Mouse (Mus musculus) heart, adult 11 months (tissue): ENCODE results near the gene Lrba.
A peak's percentile ranks its signal among the peaks of the same experiment; 100 is the strongest.

Experiments used
- DNase-seq: peaks from one replicate; pipeline ENCODE4 v3.0.0; 2022

Gene Lrba

DNA sequence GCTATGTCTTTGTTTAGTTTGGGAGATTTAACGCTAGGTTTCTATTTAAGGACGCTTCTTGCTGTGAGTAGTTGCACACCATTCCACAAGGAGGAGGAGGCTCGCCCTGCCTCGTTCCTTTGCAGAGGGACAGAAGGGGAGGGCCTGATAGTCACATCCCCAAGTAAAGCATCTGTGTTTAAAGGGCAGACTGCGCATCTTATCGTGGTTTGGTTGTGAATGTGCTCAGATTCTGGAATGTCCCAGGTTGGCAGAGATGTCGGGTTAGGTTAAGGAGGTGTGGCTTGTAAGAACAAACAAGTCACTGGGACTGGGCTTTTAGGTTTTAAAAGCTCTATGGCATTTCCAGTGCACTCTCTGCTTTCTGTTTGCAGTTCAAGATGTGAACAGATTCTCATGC lies 464.8 kb downstream of the Lrba start:
- no peak for DNase-seq

- no peak for DNase-seq
Measured at GRCm38 (mm10) chr3:86692779-86693178, 468.3 kb downstream of the Lrba start.

GRCm38 (mm10) chr3:86693553-86693952 lies 469.1 kb downstream of the Lrba start:
- no peak for DNase-seq

GRCm38 (mm10) chr3:86698947-86699346 lies 474.5 kb downstream of the Lrba start:
- DNase-seq: no peak

DNA sequence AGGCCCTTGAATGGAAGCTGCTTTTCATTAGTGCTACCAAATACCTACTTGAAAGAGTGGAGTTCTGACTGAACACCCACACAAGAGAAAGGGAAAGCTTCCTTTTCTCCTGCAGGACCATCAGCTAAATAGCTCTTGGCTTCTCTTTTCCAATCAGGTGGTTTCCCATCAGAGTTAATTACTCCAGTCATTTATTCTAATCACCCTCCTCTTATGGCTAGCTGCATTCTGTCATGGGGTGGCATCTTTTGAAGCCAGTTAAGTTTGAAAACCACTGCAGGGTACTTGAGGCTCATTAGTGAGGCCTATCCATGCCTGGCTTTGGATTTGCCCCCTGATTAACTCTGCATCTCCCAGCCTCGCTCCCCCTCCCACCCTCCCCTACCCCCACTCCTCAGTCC lies 476.7 kb downstream of the Lrba start:
- no peak for DNase-seq

GRCm38 (mm10) chr3:86709472-86709871 lies 485.0 kb downstream of the Lrba start:
- DNase-seq: no peak

- DNase-seq: no peak
Measured at GRCm38 (mm10) chr3:86711530-86711929, 487.1 kb downstream of the Lrba start.

DNA sequence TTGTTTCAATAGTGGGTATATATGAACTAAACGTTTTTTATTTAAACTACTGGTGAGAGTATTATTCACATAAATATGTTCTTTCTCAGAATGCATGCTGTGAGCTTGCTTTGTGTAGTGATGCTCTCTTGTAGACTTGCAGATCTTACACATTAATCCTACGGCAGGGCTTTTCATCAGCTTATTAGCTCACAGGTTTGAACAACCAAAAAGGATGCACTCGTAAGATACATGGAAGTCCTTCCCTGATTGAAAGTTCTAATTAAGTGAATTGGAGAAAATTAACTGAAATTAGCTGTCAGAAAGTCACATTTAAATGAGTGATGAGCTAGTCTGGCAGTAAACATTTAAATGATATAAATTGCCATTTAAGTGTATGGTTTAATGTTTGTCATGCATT lies 488.3 kb downstream of the Lrba start:
- DNase-seq: no peak

DNA sequence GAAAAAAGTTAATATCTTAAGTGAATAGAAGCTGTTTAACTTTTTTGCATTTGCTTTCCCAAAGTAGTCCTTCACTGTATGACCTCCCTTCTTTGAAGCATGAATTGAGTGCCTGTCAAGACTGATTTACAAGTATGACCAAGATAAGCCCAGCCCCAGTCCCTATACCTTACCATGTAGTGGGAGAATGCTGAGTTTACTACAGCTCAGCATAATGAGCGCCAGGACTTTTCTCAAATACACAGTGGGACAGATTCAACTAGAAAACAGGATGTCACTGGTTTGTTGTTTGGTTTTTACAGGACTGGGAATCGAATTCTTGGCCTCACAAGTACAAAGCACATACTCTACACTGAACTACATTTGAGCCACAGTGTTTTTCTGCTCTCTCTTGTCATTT lies 490.0 kb downstream of the Lrba start:
- DNase-seq: no peak

DNA sequence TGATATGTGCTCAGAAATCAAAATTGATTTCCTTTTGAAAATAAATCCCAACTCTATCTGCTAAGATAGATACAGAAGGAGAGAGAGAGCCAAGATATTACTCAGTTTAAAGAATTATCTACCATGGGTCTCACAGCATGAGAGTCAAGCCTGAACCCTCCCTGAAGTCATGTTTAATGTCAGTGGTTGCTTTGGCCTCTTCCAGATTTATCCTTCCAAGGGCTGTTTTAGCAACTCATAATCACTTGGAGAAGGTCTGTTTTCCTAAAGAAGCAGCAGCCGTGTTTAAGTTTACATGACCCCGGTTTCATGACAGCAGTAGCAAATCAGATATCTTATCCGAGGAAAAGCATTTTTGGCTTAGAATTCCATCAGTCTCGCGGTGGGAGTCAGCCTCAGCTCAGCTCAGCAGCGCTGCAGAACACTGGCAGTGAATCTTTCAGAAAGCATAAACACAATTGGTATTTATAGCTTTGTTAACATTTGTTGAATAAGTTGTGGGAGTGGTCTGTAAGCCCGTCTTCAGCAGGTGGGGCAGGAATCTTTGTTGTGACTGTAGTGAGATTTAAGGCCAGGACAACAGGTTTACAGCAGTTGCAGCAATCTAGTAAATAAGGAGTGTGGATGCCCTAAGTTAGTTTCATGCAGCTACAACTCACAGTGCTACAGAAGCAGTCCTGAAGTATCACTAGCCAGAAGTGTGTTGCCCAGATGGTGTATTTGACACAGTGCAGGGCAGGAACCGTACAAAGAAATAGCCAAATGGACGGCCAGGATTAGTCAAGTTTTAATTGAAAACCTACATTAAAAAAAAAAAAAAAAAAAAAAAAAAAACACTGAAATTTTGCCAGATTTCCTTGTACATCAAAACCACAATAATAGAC lies 499.2 kb downstream of the Lrba start:
- no peak for DNase-seq

GRCm38 (mm10) chr3:86725113-86725512 lies 500.6 kb downstream of the Lrba start:
- no peak for DNase-seq

DNA sequence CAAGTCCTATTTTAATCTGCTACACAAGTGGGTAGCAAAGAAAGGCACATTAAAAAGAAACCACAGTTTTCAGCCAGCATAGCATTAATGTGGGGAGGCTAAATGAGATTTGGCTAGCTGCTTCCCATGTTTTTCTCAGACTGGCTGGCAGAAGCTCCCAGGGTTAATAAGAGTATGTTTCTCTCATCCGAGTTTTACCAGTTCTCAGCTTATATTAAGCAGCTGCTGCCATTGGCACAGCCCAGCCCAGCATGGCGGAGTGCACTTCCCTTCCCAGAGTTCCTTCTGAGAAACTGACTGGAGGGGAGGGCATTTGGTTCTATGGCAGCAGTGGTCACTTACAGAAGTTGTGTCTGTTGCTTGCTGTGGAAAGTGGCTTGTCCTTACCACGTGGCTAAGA lies 514.4 kb downstream of the Lrba start:
- DNase-seq: no peak

- DNase-seq: no peak
Measured at GRCm38 (mm10) chr3:86739745-86740144, 515.3 kb downstream of the Lrba start.

DNA sequence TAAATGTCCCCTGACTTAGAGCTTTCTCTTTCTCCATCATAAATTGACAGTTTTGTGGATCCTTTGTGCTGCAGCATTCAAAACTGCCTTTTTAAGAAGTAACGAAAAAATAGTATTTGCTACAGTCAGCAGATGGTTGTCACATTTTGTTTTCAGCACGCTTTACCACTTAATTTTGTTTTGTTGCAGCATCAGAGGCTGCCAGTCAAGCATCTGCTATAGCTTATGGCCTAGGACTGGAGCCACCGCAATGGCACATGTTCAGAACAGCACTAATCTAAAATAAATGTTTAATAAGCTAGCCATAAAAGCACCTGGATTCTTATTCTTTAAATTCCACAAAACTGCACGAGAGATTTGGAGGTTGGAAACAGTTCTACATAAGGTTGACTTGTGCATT lies 520.9 kb downstream of the Lrba start:
- no peak for DNase-seq

GRCm38 (mm10) chr3:86745769-86746512 lies 521.5 kb downstream of the Lrba start:
- DNase-seq: no peak

DNA sequence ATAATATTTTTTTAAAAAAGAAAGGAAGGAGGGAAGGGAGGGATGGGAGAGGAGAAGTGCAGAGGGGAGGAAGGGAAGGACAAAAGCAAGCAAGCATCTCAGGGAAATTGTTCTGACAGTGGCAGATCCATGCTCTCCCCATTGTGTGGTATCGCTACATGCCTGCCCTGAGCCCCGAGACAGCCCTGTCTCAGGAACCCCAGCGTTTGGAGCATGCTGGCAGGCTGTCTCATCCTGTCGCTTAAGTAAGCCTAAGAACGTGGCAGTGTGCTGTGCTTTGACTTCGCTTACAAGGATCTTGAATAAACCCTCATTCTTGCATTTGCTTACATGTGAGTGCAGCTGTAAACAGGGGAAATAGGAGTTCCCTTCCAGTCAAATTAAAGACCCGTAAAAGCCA lies 526.2 kb downstream of the Lrba start:
- no peak for DNase-seq

DNA sequence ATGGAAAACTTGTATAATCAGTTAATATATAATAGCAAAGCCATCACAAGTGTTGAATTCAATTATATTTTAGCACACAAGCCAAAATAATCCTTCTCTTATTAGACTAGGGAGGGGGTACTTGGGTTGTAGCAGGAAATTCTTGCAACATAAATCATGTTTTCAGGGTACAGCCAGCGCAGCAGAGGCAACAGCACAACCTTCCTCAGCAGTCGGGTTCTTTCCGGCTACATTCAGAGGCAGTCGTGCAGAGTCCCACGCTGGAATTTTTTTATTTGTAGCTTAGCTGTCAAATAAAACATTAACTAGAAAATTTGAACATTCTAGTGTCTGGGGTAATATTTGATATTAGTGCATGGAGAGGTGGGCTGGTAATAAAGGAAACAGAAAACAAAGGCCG lies 529.7 kb downstream of the Lrba start:
- no peak for DNase-seq

GRCm38 (mm10) chr3:86754595-86755557 lies 530.4 kb downstream of the Lrba start:
- peak; percentile 76 for DNase-seq

DNA sequence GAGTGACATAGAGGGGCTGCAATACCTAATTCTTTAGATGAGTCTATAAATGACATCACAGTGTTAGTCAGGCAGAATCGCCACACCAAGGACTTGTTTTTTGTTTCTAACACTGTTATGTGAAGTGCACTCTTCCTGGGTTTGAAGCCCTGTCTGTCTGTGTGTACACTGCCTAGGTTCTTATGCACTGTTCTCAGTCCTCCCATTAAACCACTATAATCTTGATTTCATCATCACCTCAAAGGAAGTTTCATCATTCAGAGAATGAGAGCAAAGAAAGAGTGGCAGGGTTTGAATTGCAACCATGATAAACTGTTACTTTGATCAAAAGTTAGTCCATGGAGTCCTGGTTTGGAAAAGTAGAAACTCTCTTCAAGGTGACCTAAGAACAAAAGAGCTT lies 532.1 kb downstream of the Lrba start:
- DNase-seq: no peak

DNA sequence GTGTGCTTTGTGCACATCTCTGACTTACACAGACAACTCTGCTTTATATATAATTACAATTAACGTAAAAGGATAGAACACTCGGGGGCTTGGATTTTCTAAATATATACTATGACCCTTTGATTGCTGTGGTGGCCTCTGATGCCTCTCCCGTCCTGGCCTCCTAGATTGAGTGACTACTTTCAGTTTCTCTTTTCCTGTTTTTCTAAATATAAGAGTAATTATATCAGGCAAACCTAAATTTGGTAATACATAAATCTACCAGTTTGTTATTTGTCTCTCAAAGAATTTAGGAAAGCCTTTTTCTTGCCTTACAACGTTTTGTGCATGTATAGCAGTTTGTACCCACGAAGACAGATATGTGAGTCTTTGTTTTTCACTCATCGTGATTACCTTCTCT lies 534.2 kb downstream of the Lrba start:
- DNase-seq: no peak

GRCm38 (mm10) chr3:86759383-86759782 lies 534.9 kb downstream of the Lrba start:
- DNase-seq: no peak

DNA sequence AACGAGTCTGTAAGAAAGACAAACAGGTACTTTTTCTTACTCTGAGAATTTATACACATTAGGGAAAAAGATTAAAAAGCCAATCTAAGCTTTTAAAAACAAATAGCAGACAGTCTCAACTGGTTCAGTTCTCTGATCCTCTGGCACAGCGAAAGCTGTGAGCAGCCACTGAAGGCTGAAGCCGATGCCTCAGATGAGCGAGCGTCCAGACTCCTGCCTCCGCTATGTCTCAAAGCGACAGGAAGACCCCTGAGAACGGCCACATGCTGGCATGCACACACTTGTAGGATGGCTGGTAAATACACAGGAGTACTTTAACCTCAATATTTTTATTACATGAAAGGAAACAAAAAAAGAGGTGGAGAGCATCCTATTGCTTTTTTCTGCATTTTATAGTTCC lies 535.4 kb downstream of the Lrba start:
- no peak for DNase-seq

DNA sequence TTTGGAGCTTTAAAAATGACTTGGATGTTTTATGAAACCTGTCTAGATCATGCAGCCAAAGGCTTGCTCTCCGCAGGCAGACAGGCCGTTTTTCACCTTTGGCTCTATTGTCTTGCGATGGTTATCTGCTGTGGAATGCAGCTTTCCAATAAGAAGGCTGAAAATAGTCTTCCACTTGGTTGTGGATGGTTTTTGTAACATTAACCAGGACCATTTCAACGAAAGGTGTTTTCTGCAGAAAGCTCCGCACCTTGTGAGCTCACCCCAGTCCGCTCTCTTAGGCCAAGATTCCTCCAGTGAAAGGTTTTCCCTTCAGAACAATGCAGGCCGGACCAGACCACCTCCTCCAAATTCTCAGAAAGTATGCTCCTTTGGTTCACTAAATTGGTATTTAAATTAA lies 536.0 kb downstream of the Lrba start:
- peak; percentile 58 for DNase-seq
